Mouse (Mus musculus) spleen, postnatal 0 days (tissue): Measurements from ENCODE around the gene Bend3. TPM values are rescaled to one million over a fixed set of nuclear protein-coding genes. Genes with fewer than 3 reads are reported as not detected.

Source experiments
- polyA plus RNA-seq: library from polyadenylated mRNA; unstranded; fragments of >200 nt; fragmentation: Nextera tagmentation; extraction: Ambion mirVana; gene quantifications from 2 replicates; pipeline ENCODE4 v1.2.1, GENCODE M21; 2015

The Bend3 gene
- polyA plus RNA-seq, result 1.2 TPM in 2 replicates

DNA sequence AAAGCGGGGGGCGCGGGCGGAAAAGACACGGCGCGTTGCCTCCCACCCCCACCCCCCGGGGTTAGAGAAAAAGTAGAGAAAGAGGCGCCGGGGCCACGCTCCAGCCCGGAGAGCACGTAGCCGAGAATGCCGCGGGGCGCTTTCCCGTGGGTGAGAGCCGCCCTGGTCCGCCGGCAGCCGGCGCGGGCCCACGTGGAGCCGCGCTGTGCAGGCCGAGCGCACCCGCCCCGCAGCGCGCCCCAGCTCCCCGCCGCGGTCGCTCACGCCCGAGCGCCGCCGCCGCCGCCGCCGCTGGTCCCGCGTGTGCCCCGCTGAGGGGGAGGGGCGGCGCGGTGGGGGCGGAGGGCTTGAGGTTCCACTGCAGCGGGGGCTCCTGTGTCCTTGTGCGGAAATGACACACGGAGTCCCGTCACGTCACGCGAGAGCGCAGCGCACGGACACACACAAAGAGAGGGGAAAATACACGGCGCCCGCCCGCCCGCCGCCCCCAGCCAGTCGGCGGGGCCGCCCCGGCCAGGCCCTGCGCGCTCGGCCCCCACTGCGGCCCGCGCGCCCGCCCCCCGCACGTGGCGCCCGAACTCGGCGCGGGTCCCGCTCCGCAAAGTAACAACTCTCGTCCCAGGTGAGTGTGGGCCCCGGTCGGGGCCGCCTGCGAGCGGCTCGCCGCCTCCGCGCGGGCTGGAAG is at the start of gene Bend3:
Gene Bend3, plus strand, starts transcription at position 81 of the 685 bp plus-strand sequence.

GRCm38 (mm10) chr10:43523931-43524330 is 45.3 kb downstream of the Bend3 start, which contains the start of gene Gm9803:
Gene Gm9803 (plus strand): TSS chr10:43524084.

DNA sequence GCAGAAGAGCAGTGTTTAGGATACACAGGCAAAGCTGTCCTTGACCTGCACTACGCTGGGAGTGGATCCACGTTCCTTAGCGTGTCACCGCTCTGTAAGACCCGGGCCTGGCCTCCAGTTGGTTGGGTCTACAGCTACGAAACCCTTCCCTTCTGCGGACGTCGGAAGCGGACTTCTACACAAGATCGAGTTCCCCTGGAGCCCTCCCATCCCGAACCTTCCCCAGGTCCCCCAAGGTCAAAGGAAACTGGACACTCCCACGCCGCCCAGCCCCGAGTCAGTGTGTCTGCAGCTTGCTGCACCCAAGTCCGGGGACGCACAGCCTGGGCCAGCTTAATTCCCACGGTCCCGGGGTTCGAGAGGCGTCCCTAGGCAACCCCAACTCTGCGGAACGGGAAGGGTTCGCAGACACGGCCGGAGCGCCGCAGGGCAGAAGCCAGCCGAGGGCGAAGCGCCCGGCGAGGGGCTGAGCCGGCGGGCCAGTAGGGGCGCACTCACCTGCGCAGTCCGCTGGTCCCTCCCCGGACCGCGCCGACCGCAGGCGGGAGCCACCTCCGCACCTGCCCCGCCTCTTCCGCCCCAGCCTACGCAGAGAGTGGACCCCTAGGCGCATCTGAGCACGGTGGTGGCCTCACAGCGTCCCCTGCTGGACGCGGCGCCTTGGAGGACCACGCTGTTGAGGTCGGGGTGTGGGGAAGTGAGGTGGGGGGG is 62.0 kb downstream of the Bend3 start, which contains the start of gene 1700021F05Rik:
Gene 1700021F05Rik, minus strand, starts transcription at position 553 of the 711 bp plus-strand sequence.

Other genes with a start within 250 kb of the Bend3 start
- 9.6 and 14.4 TPM in 2 replicates for gene Gm9803, start 45.3 kb downstream of the Bend3 start, polyA plus RNA-seq
- 32.7 TPM in 2 replicates for gene 1700021F05Rik, start 62.2 kb downstream of the Bend3 start, polyA plus RNA-seq
- 787 and 927 TPM in 2 replicates for gene Cd24a, start 99.5 kb downstream of the Bend3 start, polyA plus RNA-seq